Mouse (Mus musculus) Patski (cell line): ENCODE measurements around the gene Lrg1. TPM values are rescaled to one million over a fixed set of nuclear protein-coding genes. Genes with fewer than 3 reads are reported as not detected.

Source experiments
- ATAC-seq: fragments of 100-300 bp; one replicate; pipeline ENCODE4 v1.8.0; 2021
- CTCF ChIA-PET: fragments of 350-600 bp; sonication (Branson Sonifier 250); formaldehyde crosslinking; loops from one replicate; lab custom pipeline; 2022; ENCODE audit warnings: inconsistent platforms; lab: Charles Lee
- POLR2A ChIA-PET: fragments of 350-600 bp; sonication (Branson Sonifier 250); formaldehyde crosslinking; loops from one replicate; lab custom pipeline; 2022; ENCODE audit warnings: antibody characterized with exemption, inconsistent platforms; lab: Charles Lee
- DNase-seq: peaks from one replicate; pipeline ENCODE4 v3.0.0-alpha.2; 2011; ENCODE audit warnings: low read depth, low spot score
- H3K27me3 ChIP-seq: fragments of 371-371 bp; one replicate; pipeline ENCODE4 v1.5.1; 2021
- CTCF ChIP-seq: fragments of 100-300 bp; IDR thresholded peaks from one replicate; pipeline ENCODE4 v1.5.1; 2021
- in situ Hi-C: fragments of 300-500 bp; cut with MboI; formaldehyde crosslinking; loops from 3 replicates; pipeline ENCODE4 v1.11.1; 2018; ENCODE audit warnings: low pct_unique_long_range_greater_than_20kb, mixed read lengths
- polyA plus RNA-seq: library from polyadenylated mRNA; unstranded; gene quantifications from one replicate; pipeline ENCODE4 v1.2.3, GENCODE M21; 2021

Lrg1 gene
- polyA plus RNA-seq, 1 experiment from 2014 or later, result 0.08 TPM

- DNase-seq (no peak), ATAC-seq (no peak)
- H3K27me3 ChIP-seq, result peaks cover 19% of the 10 kb centered on the region
- TF ChIP-seq CTCF, result no peak
- ChIA-PET POLR2A (no interaction called here), CTCF (interaction anchor here (0.7 to 2.2 kb wide), 5 partner anchors 9 to 131 kb away, joined by 3 to 7 read pairs (median 3); no protein-coding TSS in a partner anchor)
- in situ Hi-C loops, result loop anchor here (5.0 kb wide), 1 partner anchor 38 kb away; the partner anchor contains the start of gene Tnfaip8l1
These were observed 2.8 kb upstream of the Lrg1 start for GRCm38 (mm10) chr17:56124377-56125275.

- TF ChIP-seq CTCF, result no peak
- CTCF ChIA-PET, result no interaction called here
- ATAC-seq (no peak), DNase-seq (no peak)
- in situ Hi-C loops, result no loop called here
- POLR2A ChIA-PET, result no interaction called here
- peaks cover 19% of the 10 kb centered on the region for H3K27me3 ChIP-seq
These were observed 2.0 kb upstream of the Lrg1 start for GRCm38 (mm10) chr17:56123681-56124340.

GRCm38 (mm10) chr17:56123161-56123560 lies 1.4 kb upstream of the Lrg1 start:
- no peak for ATAC-seq
- ChIA-PET CTCF (no interaction called here), POLR2A (no interaction called here)
- no peak for DNase-seq
- peaks cover 19% of the 10 kb centered on the region for H3K27me3 ChIP-seq
- no peak for TF ChIP-seq CTCF
- in situ Hi-C loops, result no loop called here

- POLR2A ChIA-PET, result no interaction called here
- TF ChIP-seq CTCF, result no peak
- no peak for DNase-seq
- CTCF ChIA-PET, result no interaction called here
- no peak for ATAC-seq
- in situ Hi-C loops, result no loop called here
- peaks cover 22% of the 10 kb centered on the region for H3K27me3 ChIP-seq
These were observed 1.6 kb downstream of the Lrg1 start for GRCm38 (mm10) chr17:56119981-56120880.

- CTCF ChIA-PET, result interaction anchor here (1.1 to 1.6 kb wide), 2 partner anchors 28 to 135 kb away, joined by 3 read pairs; no protein-coding TSS in a partner anchor
- TF ChIP-seq CTCF, result no peak
- in situ Hi-C loops, result no loop called here
- ATAC-seq (no peak), DNase-seq (no peak)
- POLR2A ChIA-PET, result no interaction called here
- peaks cover 22% of the 10 kb centered on the region for H3K27me3 ChIP-seq
These were observed 2.4 kb downstream of the Lrg1 start for GRCm38 (mm10) chr17:56119431-56119830.

- DNase-seq (no peak), ATAC-seq (no peak)
- peaks cover 22% of the 10 kb centered on the region for H3K27me3 ChIP-seq
- in situ Hi-C loops, result no loop called here
- ChIA-PET CTCF (interaction anchor here (1.6 kb wide), 1 partner anchor 16 kb away, joined by 3 read pairs; no protein-coding TSS in a partner anchor), POLR2A (no interaction called here)
- TF ChIP-seq CTCF, result no peak
These were observed 4.5 kb downstream of the Lrg1 start, which contains the start of gene Plin5 for GRCm38 (mm10) chr17:56117251-56117710. Gene Plin5, minus strand, starts transcription at chr17:56117596.

GRCm38 (mm10) chr17:56116193-56116592 lies 5.6 kb downstream of the Lrg1 start:
- POLR2A ChIA-PET, result no interaction called here
- CTCF ChIA-PET, result interaction anchor here (1.4 to 1.6 kb wide), 2 partner anchors 9 to 17 kb away, joined by 3 to 4 read pairs; no protein-coding TSS in a partner anchor
- ATAC-seq (no peak), DNase-seq (no peak)
- in situ Hi-C loops, result no loop called here
- TF ChIP-seq CTCF, result no peak
- H3K27me3 ChIP-seq, result peaks cover 18% of the 10 kb centered on the region

GRCm38 (mm10) chr17:56112743-56113142 lies 9.1 kb downstream of the Lrg1 start:
- ChIA-PET POLR2A (no interaction called here), CTCF (interaction anchor here (1.7 kb wide), 1 partner anchor 26 kb away, joined by 3 read pairs; no protein-coding TSS in a partner anchor)
- no peak for DNase-seq
- no peak for ATAC-seq
- in situ Hi-C loops, result no loop called here
- H3K27me3 ChIP-seq, result peaks cover 5% of the 10 kb centered on the region
- no peak for TF ChIP-seq CTCF

- in situ Hi-C loops, result no loop called here
- no peak for ATAC-seq
These were observed 9.9 kb downstream of the Lrg1 start for GRCm38 (mm10) chr17:56111864-56112263.

More at GRCm38 (mm10) chr17:56111864-56112263, 9.9 kb downstream of the Lrg1 start:
- ChIA-PET CTCF (interaction anchor here (0.7 to 1.7 kb wide), 5 partner anchors 9 to 26 kb away, joined by 3 to 10 read pairs (median 4); no protein-coding TSS in a partner anchor), POLR2A (interaction anchor here (0.8 kb wide), 1 partner anchor 39 kb away, joined by 3 read pairs; no protein-coding TSS in a partner anchor)
- DNase-seq, result no peak
- TF ChIP-seq CTCF, result no peak
- H3K27me3 ChIP-seq, result no peaks in the 10 kb centered on the region
